Mouse (Mus musculus) thymus, postnatal 0 days (tissue): ENCODE measurements around the gene Twist1. TPM values are rescaled to one million over a fixed set of nuclear protein-coding genes. Genes with fewer than 3 reads are reported as not detected.

Source experiments
- DNase-seq: peaks from one replicate; pipeline ENCODE4 v3.0.0-alpha.2; 2015; ENCODE audit warnings: low spot score
- polyA plus RNA-seq: library from polyadenylated mRNA; unstranded; fragments of >200 nt; fragmentation: Nextera tagmentation; extraction: Ambion mirVana; gene quantifications from 2 replicates; pipeline ENCODE4 v1.2.1, GENCODE M21; 2015

The Twist1 gene
- polyA plus RNA-seq, 1 experiment from 2014 or later = 0.40 TPM

- no peak for DNase-seq
Measured at GRCm38 (mm10) chr12:33965661-33966360, 8.3 kb downstream of the Twist1 start.

DNA sequence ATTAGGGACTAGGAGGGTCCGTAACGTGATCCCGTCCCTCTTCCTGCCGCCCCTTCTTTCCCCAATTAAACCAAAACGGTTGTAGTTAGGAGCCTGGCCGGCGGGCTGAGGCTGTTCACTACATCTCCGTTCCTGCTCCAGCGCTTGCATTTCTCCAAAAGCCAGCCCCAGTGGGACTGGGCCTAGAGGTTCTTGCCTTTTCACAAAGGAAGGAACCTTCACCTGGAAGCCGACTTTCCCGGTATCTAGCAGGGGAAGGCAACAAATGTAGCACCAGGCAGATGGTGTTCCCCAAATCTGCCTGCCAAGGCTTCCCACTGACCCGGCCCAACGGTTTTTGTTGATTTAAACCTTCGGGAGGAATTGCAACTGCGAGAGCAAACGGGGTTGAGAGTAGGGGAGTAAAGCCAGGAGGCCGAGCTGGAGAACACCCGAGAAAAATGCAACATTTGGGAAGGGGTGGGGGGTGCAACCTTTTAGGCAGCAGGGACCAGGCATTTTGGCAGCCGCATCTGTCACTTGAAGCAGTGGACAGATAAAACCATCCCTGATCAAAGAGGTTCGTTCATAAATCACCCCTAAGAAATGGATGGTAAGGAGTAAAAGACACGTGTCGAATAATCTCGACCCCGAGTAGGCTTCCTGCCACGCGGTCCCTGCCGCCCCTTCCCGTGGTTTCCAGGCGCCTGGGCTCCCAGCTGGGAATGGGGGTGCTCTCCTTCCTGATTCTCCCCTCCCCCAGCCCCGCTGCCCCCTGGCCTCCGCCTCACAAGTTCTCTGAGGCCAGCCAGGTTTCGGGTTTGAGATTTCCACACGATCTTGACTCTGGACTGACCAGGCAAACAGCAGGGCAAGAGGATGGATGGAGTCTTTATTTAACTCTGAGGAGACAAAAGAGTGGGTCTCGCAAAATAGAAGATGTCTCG is 9.3 kb downstream of the Twist1 start:
- no peak for DNase-seq

GRCm38 (mm10) chr12:33967514-33967913 is 10.0 kb downstream of the Twist1 start:
- DNase-seq = no peak

GRCm38 (mm10) chr12:33968041-33968897 is 10.8 kb downstream of the Twist1 start:
- no peak for DNase-seq

DNA sequence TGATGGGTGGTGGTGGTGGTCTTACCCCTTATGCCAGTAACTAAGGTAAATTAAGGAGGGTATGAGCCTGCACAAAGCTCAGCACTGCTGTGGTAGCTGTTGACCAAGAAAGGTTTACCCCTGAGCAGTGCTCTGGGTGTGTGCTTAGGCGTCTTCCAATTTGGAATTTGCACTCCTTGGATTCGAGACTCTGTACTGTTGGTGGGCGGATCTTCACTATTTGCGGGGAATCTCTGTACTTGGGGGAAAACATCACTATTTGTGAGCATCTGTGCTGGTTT is 11.4 kb downstream of the Twist1 start:
- no peak for DNase-seq

- DNase-seq = no peak
Measured at GRCm38 (mm10) chr12:33980159-33980558, 22.7 kb downstream of the Twist1 start.

DNA sequence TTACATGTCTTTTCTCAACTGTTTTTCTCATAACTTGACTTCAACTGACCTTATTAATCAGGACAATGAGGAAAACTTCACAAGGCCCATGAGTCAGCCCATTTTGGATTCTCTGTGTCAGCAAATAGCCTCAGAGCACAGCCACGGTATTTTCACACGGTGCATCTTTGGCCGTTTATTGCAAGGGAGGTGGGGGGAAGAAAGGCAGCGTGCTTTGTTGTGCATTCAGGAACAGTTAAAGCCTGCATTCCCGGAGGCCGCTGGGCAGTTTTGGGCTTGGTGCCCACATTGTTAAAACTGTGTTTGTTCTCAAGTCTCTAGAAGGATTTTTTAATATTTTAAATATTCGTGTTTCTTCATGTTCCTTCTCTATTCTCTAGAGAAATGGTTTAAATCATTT is 24.0 kb downstream of the Twist1 start:
- DNase-seq = no peak

GRCm38 (mm10) chr12:33993127-33993526 is 35.7 kb downstream of the Twist1 start:
- DNase-seq = no peak

Other genes starting within 250 kb of the Twist1 start
- not detected in 2 replicates for gene Ferd3l, start 29.2 kb upstream of the Twist1 start, polyA plus RNA-seq